In genomic region chr2:29482979-29483718, GRCm38 (mm10) we compare ENCODE assay signal across 18 mouse cellular contexts.
DNase-seq lines count a peak whose midpoint lies in the region; ATAC-seq and TF ChIP-seq lines count a peak whose summit lies in the region.
"Had no signal": no experiment of that assay in that cellular context is flagged by ENCODE, and none has a peak within 500 bp of the region (broad histone marks: within the 10 kb centered on the region; RNA-seq: fewer than 3 reads in every experiment).

No protein-coding gene starts in this region.

- no peak for TF ChIP-seq EP300 in stomach, postnatal 0 days (optimal IDR thresholded peaks at IDR 0.05)

- no peaks in the 10 kb centered on the region for H3K36me3 ChIP-seq in hindbrain, embryonic 10.5 days
- H3K36me3 ChIP-seq in hindbrain, embryonic 13.5 days, result no peaks in the 10 kb centered on the region
- no peaks in the 10 kb centered on the region for H3K36me3 ChIP-seq in midbrain, postnatal 0 days (ENCODE audit: insufficient read depth, low read length)
- H3K36me3 ChIP-seq in midbrain, embryonic 14.5 days (ENCODE audit: control insufficient read depth, insufficient read depth, low read length), result no peaks in the 10 kb centered on the region
- H3K36me3 ChIP-seq in stomach, postnatal 0 days (ENCODE audit: control insufficient read depth, insufficient read depth, low read length), result no peaks in the 10 kb centered on the region
- no peaks in the 10 kb centered on the region for H3K36me3 ChIP-seq in thymus, adult 2 months (ENCODE audit: control insufficient read depth, insufficient read depth, low read length)
- H3K36me3 ChIP-seq: embryonic facial prominence, embryonic 13.5 days; midbrain, embryonic 15.5 days had no signal

- peak overlapping the region; percentile 81 for H3K27ac ChIP-seq in hindbrain, embryonic 10.5 days
- H3K27ac ChIP-seq in hindbrain, embryonic 13.5 days, result no peak overlapping the region
- H3K27ac ChIP-seq in midbrain, postnatal 0 days (ENCODE audit: low read depth, low read length), result no peak overlapping the region
- no peak overlapping the region for H3K27ac ChIP-seq in midbrain, embryonic 14.5 days (replicated peaks; ENCODE audit: low read depth, low read length)
- no peak overlapping the region for H3K27ac ChIP-seq in stomach, postnatal 0 days (replicated peaks)
- no peak overlapping the region for H3K27ac ChIP-seq in thymus, adult 2 months (ENCODE audit: control insufficient read depth, insufficient read depth, low read length)
- H3K27ac ChIP-seq: embryonic facial prominence, embryonic 13.5 days; midbrain, embryonic 15.5 days had no signal

- H3K4me2 ChIP-seq in hindbrain, embryonic 13.5 days, result no peak overlapping the region
- H3K4me2 ChIP-seq in midbrain, postnatal 0 days (ENCODE audit: low read depth, low read length, poor library complexity, severe bottlenecking), result no peak overlapping the region
- no peak overlapping the region for H3K4me2 ChIP-seq in midbrain, embryonic 14.5 days (ENCODE audit: low read length)
- no peak overlapping the region for H3K4me2 ChIP-seq in stomach, postnatal 0 days (replicated peaks; ENCODE audit: low read depth)
- H3K4me2 ChIP-seq: embryonic facial prominence, embryonic 13.5 days; liver, embryonic 11.5 days; midbrain, embryonic 15.5 days had no signal

- H3K4me1 ChIP-seq in hindbrain, embryonic 10.5 days (replicated peaks), result peaks cover 54% of the 10 kb centered on the region
- H3K4me1 ChIP-seq in hindbrain, embryonic 13.5 days (replicated peaks), result peaks cover 50% of the 10 kb centered on the region
- peaks cover 3% of the 10 kb centered on the region; the same call in 1 of the 2 replicates for H3K4me1 ChIP-seq in midbrain, postnatal 0 days (ENCODE audit: insufficient read depth, low read length)
- H3K4me1 ChIP-seq in midbrain, embryonic 14.5 days (ENCODE audit: control insufficient read depth, insufficient read depth, low read length), result peaks cover 31% of the 10 kb centered on the region
- H3K4me1 ChIP-seq in stomach, postnatal 0 days (replicated peaks; ENCODE audit: control insufficient read depth, insufficient read depth), result no peaks in the 10 kb centered on the region
- no peaks in the 10 kb centered on the region for H3K4me1 ChIP-seq in thymus, adult 2 months (replicated peaks; ENCODE audit: control insufficient read depth, insufficient read depth, low read length)

- no peaks in the 10 kb centered on the region for H3K9me3 ChIP-seq in hindbrain, embryonic 10.5 days
- no peaks in the 10 kb centered on the region for H3K9me3 ChIP-seq in hindbrain, embryonic 13.5 days
- H3K9me3 ChIP-seq in midbrain, postnatal 0 days (ENCODE audit: low read length), result no peaks in the 10 kb centered on the region
- no peaks in the 10 kb centered on the region for H3K9me3 ChIP-seq in midbrain, embryonic 14.5 days (ENCODE audit: control insufficient read depth, low read length)
- no peaks in the 10 kb centered on the region for H3K9me3 ChIP-seq in stomach, postnatal 0 days (ENCODE audit: control insufficient read depth, low read length)
- H3K9me3 ChIP-seq: embryonic facial prominence, embryonic 13.5 days; midbrain, embryonic 15.5 days had no signal

- H3K27me3 ChIP-seq in hindbrain, embryonic 10.5 days (ENCODE audit: insufficient read depth, poor library complexity, severe bottlenecking), result no peaks in the 10 kb centered on the region
- H3K27me3 ChIP-seq in hindbrain, embryonic 13.5 days, result no peaks in the 10 kb centered on the region
- H3K27me3 ChIP-seq in midbrain, postnatal 0 days (ENCODE audit: insufficient read depth, low read length), result no peaks in the 10 kb centered on the region
- no peaks in the 10 kb centered on the region for H3K27me3 ChIP-seq in midbrain, embryonic 14.5 days (ENCODE audit: control insufficient read depth, insufficient read depth, low read length)
- H3K27me3 ChIP-seq in stomach, postnatal 0 days (ENCODE audit: control insufficient read depth, insufficient read depth, low read length), result no peaks in the 10 kb centered on the region
- no peaks in the 10 kb centered on the region for H3K27me3 ChIP-seq in thymus, adult 2 months (ENCODE audit: control insufficient read depth, insufficient read depth, low read length)
- H3K27me3 ChIP-seq: embryonic facial prominence, embryonic 13.5 days; midbrain, embryonic 15.5 days had no signal

- no peak for TF ChIP-seq POLR2A in thymus, adult 2 months (IDR thresholded peaks at IDR 0.05; ENCODE audit: control insufficient read depth, extremely low read depth, insufficient read depth, low read length, poor library complexity)

- TF ChIP-seq CTCF in midbrain, postnatal 0 days (IDR thresholded peaks at IDR 0.05), result no peak
- no peak for TF ChIP-seq CTCF in stomach, postnatal 0 days (IDR thresholded peaks at IDR 0.05; ENCODE audit: low read depth)
- TF ChIP-seq CTCF in thymus, adult 2 months (IDR thresholded peaks at IDR 0.05; ENCODE audit: borderline replicate concordance, control insufficient read depth, extremely low read depth, insufficient read depth, low read length, poor library complexity), result no peak

- DNase-seq in hindbrain, embryonic 10.5 days (ENCODE audit: low spot score), result peak; percentile 49
- peak; percentile 18 for DNase-seq in midbrain, postnatal 0 days (ENCODE audit: low spot score)
- DNase-seq in midbrain, embryonic 14.5 days, result no peak
- peak; percentile 55 to 73 for DNase-seq in kidney, postnatal 25 days
- no peak for DNase-seq in heart, postnatal 4 days
- no peak for DNase-seq in stomach, postnatal 0 days (ENCODE audit: low spot score)
- DNase-seq in thymus, adult 2 months, result no peak
- DNase-seq: adrenal gland, postnatal 36 days; cerebellum, adult 18-20 months; heart, adult 18-20 months; heart, postnatal 10 days; layer of hippocampus, postnatal 36 days; lung, postnatal 14 days; right cerebral cortex, postnatal 4 days had no signal

- no peak overlapping the region for H3K9ac ChIP-seq in hindbrain, embryonic 13.5 days
- no peak overlapping the region for H3K9ac ChIP-seq in midbrain, postnatal 0 days (replicated peaks; ENCODE audit: low read length, poor library complexity, severe bottlenecking)
- H3K9ac ChIP-seq in midbrain, embryonic 14.5 days (replicated peaks; ENCODE audit: low read length), result no peak overlapping the region
- H3K9ac ChIP-seq in stomach, postnatal 0 days (ENCODE audit: low read length), result no peak overlapping the region
- H3K9ac ChIP-seq: embryonic facial prominence, embryonic 13.5 days; midbrain, embryonic 15.5 days had no signal

- ATAC-seq in hindbrain, embryonic 13.5 days (ENCODE audit: low FRiP score), result no peak
- no peak for ATAC-seq in midbrain, postnatal 0 days (ENCODE audit: low FRiP score)
- ATAC-seq in midbrain, embryonic 14.5 days (ENCODE audit: low FRiP score, low TSS enrichment), result no peak
- no peak for ATAC-seq in stomach, postnatal 0 days (ENCODE audit: low FRiP score, low TSS enrichment)
- ATAC-seq: midbrain, embryonic 15.5 days had no signal

- H3K4me3 ChIP-seq in hindbrain, embryonic 10.5 days, result no peak overlapping the region
- no peak overlapping the region for H3K4me3 ChIP-seq in hindbrain, embryonic 13.5 days
- H3K4me3 ChIP-seq in midbrain, postnatal 0 days (ENCODE audit: low read depth, low read length), result no peak overlapping the region
- no peak overlapping the region for H3K4me3 ChIP-seq in midbrain, embryonic 14.5 days (replicated peaks; ENCODE audit: low read depth, low read length)
- no peak overlapping the region for H3K4me3 ChIP-seq in stomach, postnatal 0 days (ENCODE audit: low read depth, low read length)
- no peak overlapping the region for H3K4me3 ChIP-seq in thymus, adult 2 months (ENCODE audit: control insufficient read depth, insufficient read depth, low read length)
- H3K4me3 ChIP-seq: embryonic facial prominence, embryonic 13.5 days; midbrain, embryonic 15.5 days had no signal

- WGBS in hindbrain, embryonic 10.5 days, result 36% methylated on average over 9 of the region's 9 CpGs
- 39% methylated on average over 9 of the region's 9 CpGs for WGBS in hindbrain, embryonic 13.5 days
- WGBS in midbrain, postnatal 0 days, result 61% methylated on average over 9 of the region's 9 CpGs
- 51% methylated on average over 9 of the region's 9 CpGs for WGBS in midbrain, embryonic 14.5 days
- 63% methylated on average over 9 of the region's 9 CpGs for WGBS in stomach, postnatal 0 days
- WGBS in thymus, adult 2 months, result 91% methylated on average over 9 of the region's 9 CpGs

Comparison
In these comparisons a context has a peak if more than half of its experiments do, and no peak if none do; other contexts are left out.
1. DNase-seq: peak in hindbrain, embryonic 10.5 days (single experiment), midbrain, postnatal 0 days (single experiment) and kidney, postnatal 25 days (2 of 2); none in midbrain, embryonic 14.5 days (single experiment), heart, postnatal 4 days (single experiment), stomach, postnatal 0 days (single experiment) and thymus, adult 2 months (single experiment).